ENCODE assay signal across 25 mouse cellular contexts in the genomic region with DNA sequence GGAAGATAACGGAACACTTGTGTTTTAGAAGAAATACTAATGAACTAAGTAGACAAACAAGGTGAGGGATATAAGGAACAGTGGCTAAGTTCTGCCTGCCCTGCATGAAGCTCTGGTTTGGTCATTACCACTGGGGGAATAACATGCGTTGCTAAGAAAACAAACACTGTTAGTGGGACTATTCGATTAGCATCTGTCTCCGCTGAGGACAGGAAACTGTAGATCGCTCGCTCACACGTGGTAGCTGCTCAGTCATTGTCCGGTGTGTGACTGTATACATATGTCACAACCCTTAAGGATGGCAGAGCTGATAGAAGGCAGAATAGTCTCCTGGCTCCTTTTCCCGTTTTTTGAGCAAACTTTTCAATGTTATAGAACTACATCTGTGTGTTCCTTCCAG. TPM values are rescaled to one million over a fixed set of nuclear protein-coding genes. Genes with fewer than 3 reads are reported as not detected.
A peak's percentile ranks its signal among the peaks of the same experiment; 100 is the strongest.
DNase-seq lines count a peak whose midpoint lies in the region; ATAC-seq lines count a peak whose summit lies in the region.
"Had no signal": no experiment of that assay in that cellular context is flagged by ENCODE, and none has a peak within 500 bp of the region (broad histone marks: within the 10 kb centered on the region; RNA-seq: fewer than 3 reads in every experiment).

No protein-coding gene starts in this region.

- H3K9ac ChIP-seq in heart, embryonic 15.5 days = no peak overlapping the region
- H3K9ac ChIP-seq in forebrain, embryonic 15.5 days (replicated peaks) = no peak overlapping the region
- H3K9ac ChIP-seq: embryonic facial prominence, embryonic 15.5 days; heart, embryonic 13.5 days; hindbrain, embryonic 12.5 days had no signal

- no peak overlapping the region for H3K4me3 ChIP-seq in heart, embryonic 15.5 days
- H3K4me3 ChIP-seq in heart, embryonic 10.5 days = no peak overlapping the region
- no peak overlapping the region for H3K4me3 ChIP-seq in forebrain, embryonic 15.5 days
- H3K4me3 ChIP-seq: embryonic facial prominence, embryonic 15.5 days; erythroblast, embryonic 14.5 days; forebrain, embryonic 10.5 days; heart, embryonic 13.5 days; hindbrain, embryonic 12.5 days had no signal

- DNase-seq in heart, embryonic 10.5 days (ENCODE audit: low spot score) = no peak
- peak; percentile 54 for DNase-seq in 416B (ENCODE audit: low read depth)
- DNase-seq in MN1 (ENCODE audit: low spot score) = peak; percentile 65
- DNase-seq in cerebellum, postnatal 36 days = no peak
- DNase-seq: adrenal gland, postnatal 25 days; B cell, adult 2 months; cerebellum, adult 18-20 months; cerebellum, adult 9-11 months; gastrocnemius, postnatal 36 days; heart, postnatal 10 days; heart, postnatal 4 days had no signal

- no peaks in the 10 kb centered on the region for H3K27me3 ChIP-seq in heart, embryonic 15.5 days
- H3K27me3 ChIP-seq in heart, embryonic 10.5 days (ENCODE audit: insufficient read depth, poor library complexity, severe bottlenecking) = no peaks in the 10 kb centered on the region
- no peaks in the 10 kb centered on the region for H3K27me3 ChIP-seq in forebrain, embryonic 15.5 days
- H3K27me3 ChIP-seq: embryonic facial prominence, embryonic 15.5 days; heart, embryonic 13.5 days; hindbrain, embryonic 12.5 days had no signal

- no peak overlapping the region for H3K27ac ChIP-seq in heart, embryonic 15.5 days
- no peak overlapping the region for H3K27ac ChIP-seq in heart, embryonic 10.5 days
- no peak overlapping the region for H3K27ac ChIP-seq in forebrain, embryonic 15.5 days (replicated peaks)
- H3K27ac ChIP-seq: embryonic facial prominence, embryonic 15.5 days; forebrain, embryonic 10.5 days; heart, embryonic 13.5 days; hindbrain, embryonic 12.5 days had no signal

- H3K4me2 ChIP-seq in heart, embryonic 15.5 days = no peak overlapping the region
- no peak overlapping the region for H3K4me2 ChIP-seq in forebrain, embryonic 15.5 days (replicated peaks)
- H3K4me2 ChIP-seq: embryonic facial prominence, embryonic 15.5 days; heart, embryonic 13.5 days; hindbrain, embryonic 12.5 days had no signal

- 51% methylated on average over 9 of the region's 9 CpGs for WGBS in heart, embryonic 15.5 days
- WGBS in heart, embryonic 10.5 days = 61% methylated on average over 9 of the region's 9 CpGs
- 87% methylated on average over 9 of the region's 9 CpGs for WGBS in forebrain, embryonic 15.5 days

- 0 out of 2 replicates have a peak, but pooled peaks have one; percentile 58 for ATAC-seq in heart, embryonic 15.5 days (replicated peaks; ENCODE audit: insufficient number of reproducible peaks, insufficient read depth, low FRiP score, low read depth)
- peak; percentile 54 for ATAC-seq in megakaryocyte-erythroid progenitor cell, adult 5-6 weeks (replicated peaks; ENCODE audit: low FRiP score, low TSS enrichment, poor library complexity, severe bottlenecking)
- no peak for ATAC-seq in forebrain, embryonic 15.5 days (replicated peaks)
- ATAC-seq: activated CD4-positive, CD25-positive, alpha-beta regulatory T cell, adult 4 months; forebrain, embryonic 14.5 days; hindbrain, embryonic 16.5 days; inflammation-experienced regulatory T-cells, adult 6 months; intestine, postnatal 0 days; Patski had no signal

- no peaks in the 10 kb centered on the region for H3K36me3 ChIP-seq in heart, embryonic 15.5 days
- no peaks in the 10 kb centered on the region for H3K36me3 ChIP-seq in heart, embryonic 10.5 days
- H3K36me3 ChIP-seq in forebrain, embryonic 15.5 days = no peaks in the 10 kb centered on the region
- H3K36me3 ChIP-seq: embryonic facial prominence, embryonic 15.5 days; forebrain, embryonic 10.5 days; heart, embryonic 13.5 days; hindbrain, embryonic 12.5 days had no signal

- no peaks in the 10 kb centered on the region for H3K9me3 ChIP-seq in heart, embryonic 15.5 days (replicated peaks)
- H3K9me3 ChIP-seq in heart, embryonic 10.5 days = no peaks in the 10 kb centered on the region
- no peaks in the 10 kb centered on the region for H3K9me3 ChIP-seq in forebrain, embryonic 15.5 days
- H3K9me3 ChIP-seq: embryonic facial prominence, embryonic 15.5 days; forebrain, embryonic 10.5 days; heart, embryonic 13.5 days; hindbrain, embryonic 12.5 days had no signal

- peaks cover 6% of the 10 kb centered on the region; the same call in 1 of the 2 replicates for H3K4me1 ChIP-seq in heart, embryonic 15.5 days (replicated peaks)
- peaks cover 19% of the 10 kb centered on the region for H3K4me1 ChIP-seq in heart, embryonic 10.5 days
- H3K4me1 ChIP-seq in forebrain, embryonic 15.5 days = no peaks in the 10 kb centered on the region
- H3K4me1 ChIP-seq: embryonic facial prominence, embryonic 15.5 days; hindbrain, embryonic 12.5 days had no signal

RNA-seq across cellular contexts. Expression of gene Nap1l1, which starts 28.8 kb away (rescaled TPM):
- polyA plus RNA-seq in heart, embryonic 15.5 days (2015; fragmentation: Nextera tagmentation; extraction: Ambion mirVana) = 110 TPM in 2 replicates
- polyA plus RNA-seq in heart, embryonic 10.5 days (2016; fragmentation: Nextera tagmentation; extraction: Ambion mirVana) = 190 and 243 TPM in 2 replicates
- total RNA-seq in megakaryocyte-erythroid progenitor cell, adult 5-6 weeks (2014; fragmentation: Nextera tagmentation) = 549 and 560 TPM in 2 replicates
- 733 and 821 TPM in 2 replicates for total RNA-seq in megakaryocyte-erythroid progenitor cell, adult 5-6 weeks (2017)
- 210 and 219 TPM in 2 replicates for polyA plus RNA-seq in forebrain, embryonic 15.5 days (2015; fragmentation: Nextera tagmentation; extraction: Ambion mirVana)

Comparison
In these comparisons a context has a peak if more than half of its experiments do, and no peak if none do; other contexts are left out.
1. DNase-seq: peak in 416B (single experiment) and MN1 (single experiment); none in heart, embryonic 10.5 days (single experiment) and cerebellum, postnatal 36 days (0 of 2).